Mouse (Mus musculus) spleen, postnatal 14 days (tissue): ENCODE results near the gene Mfn1.

Experiments used
- DNase-seq, 2 experiments: peaks; one replicate each; pipeline ENCODE4 v3.0.0; 2021 to 2022; ENCODE audit warnings: low spot score in 2 of 2

Gene Mfn1

DNA sequence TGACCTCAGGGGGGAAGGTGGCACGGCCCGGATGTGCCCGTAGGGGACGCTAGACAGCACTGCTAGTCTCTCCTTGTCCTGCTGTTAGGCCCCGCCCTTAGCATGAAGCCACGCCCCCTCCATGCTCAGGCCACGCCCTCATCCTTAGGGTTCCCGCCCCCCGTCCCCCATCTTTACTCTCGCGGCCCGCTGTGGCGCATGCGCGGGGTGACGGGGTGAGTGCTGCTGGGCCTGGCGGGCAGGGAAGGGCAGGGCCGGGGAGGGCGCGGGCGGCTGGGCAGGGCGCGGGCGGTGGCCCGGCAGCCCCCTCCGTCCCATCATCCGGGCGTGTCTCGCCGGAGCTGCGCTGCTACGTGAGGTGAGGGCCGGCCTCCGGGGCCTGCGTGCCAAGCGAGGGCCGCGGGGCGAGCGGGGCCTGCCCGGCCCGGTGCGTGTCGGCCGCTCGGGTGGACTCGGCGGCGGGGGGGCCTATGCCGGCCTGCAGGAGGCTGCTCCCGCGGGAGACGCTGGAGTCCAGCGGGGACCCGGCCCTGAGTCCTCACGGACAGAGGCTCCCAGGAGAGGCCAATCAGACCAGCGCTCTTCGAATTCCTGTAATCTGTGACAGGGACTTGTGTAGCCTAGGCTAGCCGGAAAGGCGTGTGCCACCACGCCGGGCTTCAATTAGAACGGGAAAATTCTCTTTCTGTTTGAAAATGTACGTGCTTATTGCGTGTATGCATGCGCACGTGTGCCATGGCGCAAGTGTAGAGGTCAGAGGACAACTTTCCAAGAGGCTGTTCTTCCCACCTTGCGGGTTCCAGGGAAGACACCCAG, 18.7 kb upstream of the Mfn1 start:
- peak; percentile 94 to 97 for DNase-seq

DNA sequence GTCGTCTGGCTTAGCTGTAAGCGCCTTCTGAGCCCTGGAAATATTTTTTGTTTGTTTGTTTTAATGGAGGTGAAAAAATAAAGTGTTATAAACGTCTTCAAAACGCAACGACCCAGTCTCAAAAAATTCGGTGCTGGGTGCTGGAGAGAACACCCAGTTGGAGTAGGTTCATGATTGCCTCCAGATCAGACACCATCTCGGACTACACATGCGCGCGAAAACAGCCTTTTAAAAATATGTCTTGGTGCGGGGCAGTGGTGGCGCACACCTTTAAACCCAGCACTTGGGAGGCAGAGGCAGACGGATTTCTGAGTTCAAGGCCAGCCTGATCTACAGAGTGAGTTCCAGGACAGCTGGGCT, 18.1 kb upstream of the Mfn1 start:
- no peak for DNase-seq

DNA sequence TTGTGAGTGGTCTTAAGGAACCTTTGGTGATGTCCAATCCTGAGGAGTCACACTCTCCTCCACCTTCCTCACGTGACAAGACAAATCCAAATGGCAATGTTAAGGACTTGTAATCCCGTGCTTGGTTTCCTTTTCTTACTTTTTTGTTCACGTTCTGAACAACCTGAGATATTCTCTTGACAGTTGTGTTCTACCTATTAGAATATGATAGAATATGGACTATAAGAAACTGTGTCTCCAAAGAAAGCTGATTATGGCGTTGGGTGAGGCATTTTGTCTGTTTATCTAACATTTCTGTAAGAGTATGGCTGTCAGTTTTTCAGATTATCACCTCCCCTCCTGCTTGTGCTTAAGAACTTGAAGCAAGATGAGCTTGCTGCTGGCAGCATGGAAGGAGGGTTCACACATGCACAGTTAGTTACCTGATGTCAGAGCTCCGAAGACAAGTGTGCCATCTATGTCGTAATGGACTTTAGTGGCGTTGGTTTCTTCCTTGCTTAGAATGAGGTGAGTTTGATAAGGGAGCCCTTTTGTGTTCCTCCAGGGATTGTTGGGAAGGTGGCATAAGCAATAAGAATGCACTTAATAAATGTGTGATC, 16.5 kb upstream of the Mfn1 start:
- DNase-seq = no peak

DNA sequence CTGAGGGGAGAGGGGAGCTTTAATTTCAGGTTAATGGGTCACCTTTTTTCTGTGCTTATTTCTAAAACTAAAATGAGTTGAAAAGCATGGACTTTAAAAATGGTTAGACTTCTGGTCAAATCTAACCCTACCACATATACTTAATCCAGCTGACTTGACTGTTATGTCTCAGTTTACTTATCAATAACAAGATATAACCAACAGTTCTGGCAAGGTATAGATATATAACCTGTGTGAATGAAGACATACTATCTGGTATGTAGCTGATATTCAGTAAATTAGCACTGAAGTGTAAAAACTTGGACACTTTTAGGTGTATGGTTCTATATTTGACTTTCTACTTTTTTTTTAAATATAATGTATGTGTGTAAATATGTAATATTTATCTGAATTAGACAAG, 15.7 kb upstream of the Mfn1 start:
- no peak for DNase-seq

DNA sequence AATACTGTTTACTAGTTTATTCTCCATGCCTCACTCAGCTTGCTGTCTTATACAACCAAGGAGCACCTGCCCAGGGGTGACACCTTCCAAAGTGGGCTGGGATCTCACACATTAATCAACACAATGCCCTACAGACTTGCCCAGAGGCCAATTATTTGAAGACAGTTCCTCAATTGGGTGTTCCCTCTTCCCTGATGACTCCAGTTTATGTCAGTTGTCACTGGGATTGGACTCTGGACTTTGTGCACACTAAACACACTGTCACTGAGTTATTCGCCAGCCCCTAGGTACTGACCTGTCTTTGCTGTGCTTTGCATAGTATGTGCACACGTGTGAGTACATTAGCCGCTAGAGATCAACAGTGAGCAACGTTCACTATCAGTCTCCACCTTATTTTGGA, 2.1 kb upstream of the Mfn1 start:
- no peak for DNase-seq

DNA sequence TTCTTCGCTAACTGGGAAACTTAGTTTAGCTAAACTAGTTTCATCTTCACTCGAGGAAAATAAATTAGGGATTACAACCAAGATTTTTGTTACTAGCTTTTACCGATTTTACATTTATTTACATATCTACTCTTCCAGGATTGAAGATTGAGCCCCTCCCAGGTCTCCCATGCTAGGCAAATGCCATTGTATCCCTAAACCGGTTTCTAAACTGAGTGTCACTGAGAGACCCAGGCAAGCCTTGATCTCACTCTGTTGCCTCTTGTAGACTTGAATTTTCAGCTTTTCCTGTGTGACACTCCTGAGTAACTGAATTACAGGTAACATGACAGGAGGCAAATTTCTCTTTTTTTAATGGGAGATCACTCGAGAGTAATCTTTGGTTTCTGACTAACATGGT, 776 bp downstream of the Mfn1 start:
- DNase-seq = no peak

DNA sequence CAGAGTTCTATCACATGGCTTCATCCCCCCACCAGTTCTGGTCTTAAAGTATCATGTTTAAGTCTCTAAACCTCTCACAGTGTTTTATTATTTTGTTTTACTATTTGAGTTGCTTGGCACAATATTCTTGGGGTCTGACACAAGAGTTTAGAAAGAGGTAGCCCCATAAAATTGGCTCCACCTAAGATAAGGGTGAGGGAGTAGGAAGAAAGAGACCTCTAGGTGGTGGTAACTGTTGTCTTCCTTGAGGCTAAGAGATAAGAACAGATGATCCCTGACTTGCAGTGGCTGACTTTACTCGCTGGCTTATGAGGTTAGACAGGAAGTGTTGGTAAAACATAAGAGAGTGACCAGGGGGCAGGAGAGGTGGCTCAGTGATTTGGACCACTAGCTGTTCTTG, 6.4 kb downstream of the Mfn1 start:
- no peak for DNase-seq

DNA sequence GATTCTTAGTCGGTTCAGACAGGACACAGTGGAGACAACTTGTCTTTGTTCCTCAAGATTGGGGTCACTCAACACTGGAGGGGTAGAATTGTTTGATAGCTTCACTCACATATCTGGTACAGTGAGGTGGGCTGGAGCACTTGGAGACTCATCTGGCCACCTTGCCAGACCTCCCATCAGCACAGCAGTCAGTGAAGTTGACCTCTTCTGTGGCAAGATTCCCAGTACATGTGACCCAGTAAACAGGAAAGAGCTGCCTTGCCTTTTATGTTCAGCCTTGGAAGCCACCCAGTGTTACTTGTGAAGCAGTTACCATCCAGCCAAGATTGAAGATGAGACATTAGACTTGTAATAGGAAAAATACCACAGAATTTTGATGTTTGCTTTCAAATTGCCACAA, 8.3 kb downstream of the Mfn1 start:
- no peak for DNase-seq

DNA sequence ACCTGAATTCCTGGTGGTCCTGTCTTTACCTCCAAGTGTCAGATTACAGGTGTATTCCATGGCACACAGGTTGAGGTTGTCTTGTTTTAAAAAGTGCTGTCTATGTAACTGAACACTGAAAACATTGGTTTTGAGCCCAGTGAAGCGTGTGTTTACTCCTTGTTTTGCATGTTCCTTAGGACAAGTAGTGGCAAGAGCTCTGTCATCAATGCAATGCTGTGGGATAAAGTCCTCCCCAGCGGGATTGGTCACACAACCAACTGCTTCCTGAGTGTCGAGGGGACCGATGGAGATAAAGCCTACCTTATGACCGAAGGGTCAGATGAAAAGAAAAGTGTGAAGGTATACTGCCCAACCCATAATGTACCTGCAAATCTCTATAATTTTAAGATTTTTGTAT, 8.8 kb downstream of the Mfn1 start:
- DNase-seq = no peak

DNA sequence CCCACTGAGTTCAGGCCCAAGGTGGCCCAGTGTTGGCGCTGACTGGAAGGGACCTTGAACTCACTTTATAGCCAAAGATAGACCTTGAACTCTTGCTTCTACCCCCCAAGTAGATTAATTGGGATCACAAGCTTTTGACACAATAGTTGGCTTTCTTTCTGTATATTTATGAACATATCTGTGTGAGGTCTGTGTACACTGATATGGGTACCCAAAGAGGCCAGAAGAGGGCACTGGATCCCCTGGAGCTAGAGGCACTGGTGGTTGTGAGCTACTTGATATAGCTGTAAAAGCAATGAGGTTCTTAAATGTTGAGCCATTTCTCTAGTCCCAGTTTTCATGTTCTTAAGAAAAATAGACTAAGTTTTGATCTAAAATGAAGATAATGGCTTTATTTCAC, 23.8 kb downstream of the Mfn1 start:
- no peak for DNase-seq

DNA sequence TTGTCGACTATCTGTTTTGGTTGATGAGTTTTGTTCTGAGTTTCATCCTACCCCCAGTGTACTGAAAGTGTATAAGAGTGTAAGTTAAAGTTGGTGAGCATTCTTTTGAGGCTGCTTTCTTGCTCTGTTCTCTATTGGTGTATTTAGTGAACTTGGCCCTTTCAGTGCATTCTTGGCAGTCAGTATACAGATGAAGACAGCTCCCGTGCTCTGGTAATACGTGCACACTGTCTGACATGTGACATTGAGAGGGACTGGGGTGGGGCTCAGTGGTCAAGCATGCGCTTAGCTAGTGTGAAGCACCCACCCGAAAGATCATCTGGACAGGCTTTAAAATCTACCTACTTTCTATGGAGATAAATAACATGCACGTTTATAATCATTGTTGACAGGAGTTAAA, 34.1 kb downstream of the Mfn1 start:
- no peak for DNase-seq

DNA sequence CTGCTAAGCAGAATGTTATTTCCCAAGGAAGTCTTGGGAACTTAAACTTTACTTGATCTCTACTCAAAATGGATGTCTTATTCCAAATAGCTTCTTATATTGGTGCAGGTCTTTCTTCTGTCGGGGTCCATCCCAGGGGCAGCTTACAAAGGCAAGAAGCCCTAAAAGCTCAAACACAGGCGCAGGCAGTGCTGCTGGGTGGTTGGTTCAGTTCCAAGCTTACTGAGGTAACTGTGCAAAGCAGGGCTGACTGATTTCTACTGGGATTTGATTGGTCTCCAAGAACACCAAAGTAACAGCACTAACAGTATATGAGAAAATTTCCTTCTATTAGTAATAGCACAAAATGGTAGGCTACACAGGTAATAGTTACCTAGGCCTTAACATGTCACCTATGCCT, 43.8 kb downstream of the Mfn1 start:
- no peak for DNase-seq

DNA sequence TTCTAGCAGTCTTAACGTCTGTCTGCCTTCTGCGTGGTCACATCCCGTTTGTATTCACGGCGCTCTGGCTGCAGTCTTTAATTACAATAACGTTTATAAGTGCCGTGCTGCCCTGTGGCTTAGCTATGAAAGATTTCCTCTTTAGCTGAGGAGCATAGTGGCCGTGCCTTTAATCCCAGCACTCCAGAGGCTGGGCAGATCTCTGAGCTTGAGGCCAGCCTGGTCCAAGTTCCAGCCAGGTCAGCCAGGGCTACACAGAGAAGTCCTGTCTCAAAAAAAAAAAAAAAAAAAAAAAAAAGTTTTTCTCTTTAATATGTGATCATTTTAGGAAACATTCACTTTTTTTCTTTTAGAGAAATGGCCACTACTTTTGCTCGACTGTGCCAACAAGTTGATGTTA, 44.6 kb downstream of the Mfn1 start:
- no peak for DNase-seq

DNA sequence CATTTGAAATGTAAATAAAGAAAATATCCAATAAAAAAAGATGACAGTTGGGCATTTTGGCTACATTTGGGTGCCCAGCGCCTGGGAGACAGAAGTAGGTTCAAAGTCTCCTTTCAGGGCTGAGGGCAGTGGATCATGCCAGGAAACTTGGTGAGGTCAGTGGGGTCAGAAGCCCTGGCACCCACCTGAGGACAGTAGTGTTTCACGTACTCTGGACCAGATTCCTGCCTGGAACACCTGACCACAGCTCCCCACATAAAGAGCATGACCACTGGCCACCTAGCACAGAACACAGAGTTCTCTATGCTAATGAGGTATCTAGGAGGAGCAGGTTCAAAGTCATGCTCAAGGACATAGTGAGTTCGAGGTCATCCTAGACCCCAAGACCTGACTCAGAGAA, 45.9 kb downstream of the Mfn1 start:
- DNase-seq = no peak

DNA sequence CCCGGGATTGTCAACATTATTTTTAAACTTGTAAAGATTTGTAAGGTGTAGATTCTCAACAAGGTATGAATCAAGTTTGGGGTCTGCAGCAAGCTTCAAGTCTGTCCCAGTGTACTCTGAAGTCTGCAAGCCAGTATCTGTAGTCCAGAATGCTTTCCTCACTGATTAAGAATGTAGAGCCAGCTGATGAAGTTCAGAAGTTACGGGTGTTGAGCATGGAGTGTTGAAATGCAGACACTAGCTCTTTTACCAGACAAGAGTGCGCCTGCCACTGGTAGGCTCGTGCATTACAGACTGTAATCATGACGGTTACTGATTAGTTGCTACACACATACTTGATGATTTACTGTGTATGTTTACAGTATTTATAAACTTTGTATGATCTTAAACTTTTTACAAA, 49.5 kb downstream of the Mfn1 start:
- no peak for DNase-seq

DNA sequence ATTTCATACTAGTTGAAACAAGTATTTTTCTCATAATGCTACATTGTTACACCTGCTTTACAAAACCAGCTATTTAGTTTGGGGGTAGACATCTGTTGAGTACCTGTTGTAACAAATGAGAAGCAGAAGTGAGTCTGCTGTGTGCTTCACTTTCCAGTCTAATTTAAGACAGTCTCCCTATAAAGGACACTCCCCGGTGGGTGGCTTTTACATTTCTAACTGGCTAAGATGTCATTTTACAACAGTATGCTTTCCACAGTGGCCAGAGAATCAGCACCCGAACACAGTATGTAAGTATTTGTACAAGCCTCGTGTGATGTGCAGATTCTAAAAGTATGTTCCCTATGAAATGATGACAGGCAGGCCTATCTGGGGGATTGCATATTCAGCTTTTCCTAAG, 51.5 kb downstream of the Mfn1 start:
- DNase-seq = no peak

DNA sequence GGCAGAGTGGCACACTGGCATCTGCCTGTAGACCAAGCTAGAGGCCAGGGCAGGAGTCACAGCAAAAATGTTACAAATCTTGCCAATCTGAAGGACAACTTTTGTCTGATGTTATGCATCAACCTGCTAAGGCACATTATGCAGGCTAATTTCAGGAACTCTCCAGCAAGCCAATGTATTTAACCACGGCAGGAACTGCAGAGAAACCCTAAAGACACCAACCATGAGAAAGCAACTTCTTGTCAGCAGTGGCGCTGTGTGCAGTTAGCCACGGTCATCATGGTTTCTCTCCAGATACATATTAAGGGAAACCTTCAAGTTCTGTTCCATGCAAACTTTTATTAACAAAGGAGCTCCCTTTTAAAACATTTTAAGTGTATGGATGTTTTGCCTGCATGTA, 52.6 kb downstream of the Mfn1 start:
- no peak for DNase-seq

DNA sequence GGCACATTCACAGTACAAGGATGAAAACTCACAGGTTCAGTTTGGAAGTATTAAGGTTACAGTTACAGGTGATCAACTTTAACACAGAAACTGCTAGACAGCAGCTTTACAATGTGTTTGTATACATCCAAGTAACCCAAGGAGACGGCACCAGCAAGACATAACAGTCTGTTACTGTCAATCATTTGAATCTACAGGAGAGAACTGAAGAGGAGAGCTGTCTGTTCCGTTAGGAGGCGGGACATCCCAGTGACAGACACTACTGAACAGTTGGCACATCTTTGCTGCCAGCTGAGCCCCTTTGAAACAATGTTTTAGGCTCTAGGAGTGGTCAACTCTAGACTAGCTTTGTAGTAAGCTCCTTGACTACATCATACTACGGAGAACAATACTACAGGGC, 54.2 kb downstream of the Mfn1 start:
- no peak for DNase-seq

DNA sequence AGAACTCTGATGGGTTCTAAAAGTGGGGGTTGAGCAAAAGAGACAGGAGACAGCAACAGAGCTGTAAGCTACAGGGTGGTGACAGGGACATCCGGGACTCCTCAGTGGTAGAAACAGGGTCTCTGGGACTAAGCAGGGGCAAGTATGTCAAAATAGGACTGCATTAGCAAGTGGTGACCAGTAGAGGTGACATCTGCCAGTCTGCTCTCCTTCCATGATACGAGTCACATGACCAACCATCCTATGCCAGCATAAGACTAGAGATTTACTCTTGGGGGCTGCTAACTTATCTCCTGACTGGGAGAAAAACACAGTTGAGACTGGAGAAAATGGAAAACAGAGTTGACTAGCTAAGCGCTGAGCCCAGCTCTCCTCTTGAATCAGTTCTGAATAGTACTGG, 57.0 kb downstream of the Mfn1 start:
- DNase-seq = no peak

DNA sequence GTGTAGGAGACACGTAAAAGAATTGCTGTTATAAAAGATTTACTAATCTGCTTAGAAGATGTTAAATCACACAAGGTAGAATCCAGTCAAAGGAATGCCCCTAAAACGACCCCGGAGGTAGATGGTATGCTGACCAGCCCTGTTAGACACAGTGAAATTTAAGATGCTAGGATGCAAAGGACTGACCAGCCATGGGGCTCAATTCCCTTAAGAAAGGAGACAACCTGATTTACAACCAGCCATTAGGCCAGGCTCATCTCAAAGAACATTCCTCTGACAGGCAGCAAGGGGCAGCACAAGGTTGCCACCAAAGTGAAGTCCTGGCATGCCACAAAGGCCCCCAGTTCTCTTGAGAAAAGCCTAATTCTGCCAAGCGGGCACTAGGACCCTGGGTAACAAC, 65.8 kb downstream of the Mfn1 start:
- no peak for DNase-seq

DNA sequence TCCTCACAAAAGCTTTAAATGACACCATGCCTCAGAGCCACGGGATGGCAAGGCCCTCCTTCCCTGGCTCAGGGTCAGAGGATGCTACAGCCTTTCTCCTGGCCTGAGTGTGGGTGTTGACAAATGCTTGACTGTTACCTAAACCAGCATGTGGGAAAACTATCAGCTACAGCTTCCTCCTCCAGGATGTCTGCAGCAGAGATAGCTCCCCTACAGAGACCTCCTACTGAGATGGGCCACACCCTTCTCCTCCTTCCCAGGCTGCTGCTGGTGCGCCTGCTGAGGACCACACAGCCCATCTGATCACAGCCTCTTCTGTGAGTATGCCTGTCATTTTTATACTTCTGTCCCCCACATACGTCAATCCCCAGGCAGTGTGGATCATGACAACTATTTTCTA, 70.1 kb downstream of the Mfn1 start:
- DNase-seq = no peak

DNA sequence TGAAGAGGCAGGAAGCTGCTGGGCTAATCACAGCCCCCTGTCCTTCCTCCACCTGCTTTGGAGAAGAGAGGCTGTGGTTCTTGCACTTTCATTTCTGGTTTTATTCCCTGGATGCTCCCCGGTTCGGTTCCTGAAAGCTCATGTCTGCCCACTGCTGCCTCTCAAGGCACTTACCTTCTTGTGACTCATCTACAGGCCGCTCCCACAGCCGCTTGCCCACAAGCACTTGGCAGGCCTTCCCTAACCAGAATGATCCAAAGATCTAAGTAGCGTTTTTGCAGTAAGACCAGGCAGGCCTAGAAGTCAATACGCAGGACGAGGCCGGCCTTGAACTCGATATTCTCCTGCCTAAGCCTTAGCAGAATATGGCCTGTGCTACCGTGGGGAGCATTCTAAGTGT, 71.8 kb downstream of the Mfn1 start:
- DNase-seq = no peak

DNA sequence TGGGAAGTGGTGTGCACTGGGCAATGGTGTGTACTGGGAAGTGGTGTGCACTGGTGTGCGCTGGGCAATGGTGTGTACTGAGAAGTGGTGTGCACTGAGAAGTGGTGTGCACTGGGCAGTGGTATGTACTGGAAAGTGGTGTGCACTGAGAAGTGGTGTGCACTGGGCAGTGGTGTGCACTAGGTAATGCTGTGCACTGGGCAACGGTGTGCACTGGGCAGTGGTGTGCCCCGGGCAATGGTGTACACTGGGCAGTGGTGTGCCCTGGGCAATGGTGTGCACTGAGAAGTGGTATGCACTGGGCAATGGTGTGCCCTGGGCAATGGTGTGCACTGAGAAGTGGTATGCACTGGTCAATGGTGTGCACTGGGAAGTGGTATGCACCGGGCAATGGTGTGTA, 80.0 kb downstream of the Mfn1 start:
- DNase-seq = no peak

DNA sequence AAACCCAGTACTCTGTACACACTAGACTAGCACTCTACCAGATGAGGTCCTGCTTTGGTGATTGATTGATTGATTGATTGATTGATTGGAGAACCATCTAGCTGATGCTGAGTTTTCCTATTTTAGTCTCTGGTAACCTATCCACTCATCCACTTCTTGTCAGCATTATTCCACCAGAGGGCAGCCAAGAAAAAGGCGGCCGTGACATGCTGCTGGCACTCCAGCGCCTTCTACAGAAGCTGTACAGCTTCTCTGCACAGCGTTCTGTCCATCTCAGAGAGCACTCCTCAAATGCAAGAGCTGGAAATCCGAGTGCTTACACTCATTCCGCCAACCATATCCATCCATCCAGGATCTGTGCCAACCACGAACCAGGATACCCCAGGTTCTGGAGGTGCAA, 81.3 kb downstream of the Mfn1 start:
- no peak for DNase-seq
